Mouse (Mus musculus): ENCODE data around the gene 2310061N02Rik.

GRCm38 (mm10) chr16:88671571-88671970, 36.2 kb downstream of the 2310061N02Rik start, which contains the start of gene Krtap27-1:
- TF ChIP-seq CTCF (IDR thresholded peaks at IDR 0.05; ENCODE audit: low read depth, low read length) (no peak), EP300 (IDR thresholded peaks at IDR 0.05; ENCODE audit: insufficient read depth, low read depth, low read length) (no peak), POLR2A (IDR thresholded peaks at IDR 0.05; ENCODE audit: insufficient read depth, low read length) (no peak)
